Mouse (Mus musculus) forelimb bud, embryonic 11.5 days (tissue): ENCODE measurements around the gene Prr5.
"Not testable (repeated sequence)": the region's sequence is repeated elsewhere in the genome, so short reads cannot be mapped to it uniquely, and the experiment has no call there.

Experiments
- DNase-seq: peaks from one replicate; pipeline ENCODE4 v3.0.0-alpha.2; 2012; ENCODE audit warnings: low read depth, low spot score

The Prr5 gene

DNA sequence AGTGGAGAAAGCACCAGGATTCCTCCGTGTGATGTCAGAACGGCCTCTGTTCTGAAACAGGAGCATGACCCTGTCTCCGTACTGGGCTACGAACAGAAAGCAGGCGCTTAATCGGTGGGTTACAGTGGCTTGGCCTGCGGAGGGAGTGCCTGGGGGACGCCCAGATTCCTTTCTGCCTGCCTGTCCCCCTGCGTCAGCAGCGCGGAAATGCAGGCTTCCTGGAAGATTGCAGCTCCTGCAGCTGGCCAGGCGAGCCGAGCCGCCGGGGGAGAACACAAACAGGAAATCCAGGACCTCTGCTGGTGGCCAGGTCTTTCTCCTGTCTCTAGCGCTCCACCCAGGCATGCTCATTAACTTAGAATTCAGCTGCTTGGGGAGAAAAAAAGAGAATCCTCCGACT lies 45.3 kb downstream of the Prr5 start:
- peak; percentile 86 for DNase-seq

DNA sequence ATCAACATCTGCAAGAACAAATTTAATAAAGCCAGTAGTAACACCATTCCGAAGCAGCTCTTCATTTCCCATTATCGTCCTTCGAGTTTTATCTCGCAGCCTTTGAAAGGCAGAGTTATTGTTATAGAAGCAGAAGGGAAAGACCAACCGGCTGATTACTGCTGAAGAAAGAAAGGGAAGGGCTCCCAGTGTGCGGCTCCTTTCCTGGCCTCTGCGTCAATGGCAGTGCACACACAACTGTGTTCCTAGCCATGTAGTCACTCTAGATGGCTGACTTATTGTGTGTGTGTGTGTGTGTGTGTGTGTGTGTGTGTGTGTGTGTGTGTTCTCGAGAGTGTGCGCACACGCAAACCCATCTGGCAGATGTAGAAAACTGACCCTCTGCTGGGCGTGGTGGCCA lies 45.7 kb downstream of the Prr5 start:
- no peak for DNase-seq

DNA sequence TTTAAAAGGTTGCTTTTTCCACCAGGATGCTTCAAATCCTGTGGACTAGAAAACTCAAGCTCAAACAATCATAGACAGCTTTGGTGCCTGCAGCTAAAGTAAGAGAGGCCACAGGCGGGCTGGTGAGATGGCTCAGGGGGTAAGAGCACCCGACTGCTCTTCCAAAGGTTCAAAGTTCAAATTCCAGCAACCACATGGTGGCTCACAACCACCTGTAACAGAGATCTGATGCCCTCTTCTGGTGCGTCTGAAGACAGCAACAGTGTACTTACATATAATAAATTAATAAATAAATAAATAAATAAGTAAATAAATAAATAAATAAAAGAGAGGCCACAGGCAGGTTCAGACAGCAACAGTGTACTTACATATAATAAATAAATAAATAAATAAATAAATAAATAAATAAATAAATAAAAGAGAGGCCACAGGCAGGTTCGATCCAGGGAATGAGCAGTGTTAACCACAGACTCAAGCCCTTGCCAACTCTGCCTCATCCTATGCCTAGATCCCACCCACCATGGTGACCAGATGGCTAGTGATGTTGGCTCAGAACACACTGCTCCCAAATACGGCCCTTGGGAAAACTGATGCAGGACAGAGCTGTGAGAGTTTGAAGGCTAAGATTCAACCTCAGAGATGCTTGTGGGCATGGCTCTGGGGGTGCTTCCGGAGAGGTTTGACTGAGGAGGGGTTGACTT lies 48.3 kb downstream of the Prr5 start:
- DNase-seq, result not testable (repeated sequence)

DNA sequence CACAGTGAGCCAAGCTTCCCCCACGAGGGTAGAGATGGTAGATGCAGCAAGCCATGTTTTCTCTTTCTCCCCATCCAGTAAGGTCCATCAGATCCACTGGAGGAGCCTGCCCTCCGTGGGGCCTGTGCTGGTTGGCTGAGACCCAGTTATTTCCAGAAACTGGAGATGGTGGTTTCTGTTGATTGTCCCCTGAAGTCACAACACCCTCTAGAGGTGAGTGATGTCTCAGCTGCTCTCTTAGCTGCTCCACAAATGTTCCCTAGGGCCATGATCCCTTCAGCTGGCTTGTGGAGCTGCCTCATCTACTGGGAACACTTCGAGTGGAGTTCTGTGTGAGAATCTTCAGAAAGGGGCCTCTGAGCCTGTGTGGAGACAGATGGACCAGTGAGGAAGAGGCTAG lies 49.4 kb downstream of the Prr5 start:
- no peak for DNase-seq

DNA sequence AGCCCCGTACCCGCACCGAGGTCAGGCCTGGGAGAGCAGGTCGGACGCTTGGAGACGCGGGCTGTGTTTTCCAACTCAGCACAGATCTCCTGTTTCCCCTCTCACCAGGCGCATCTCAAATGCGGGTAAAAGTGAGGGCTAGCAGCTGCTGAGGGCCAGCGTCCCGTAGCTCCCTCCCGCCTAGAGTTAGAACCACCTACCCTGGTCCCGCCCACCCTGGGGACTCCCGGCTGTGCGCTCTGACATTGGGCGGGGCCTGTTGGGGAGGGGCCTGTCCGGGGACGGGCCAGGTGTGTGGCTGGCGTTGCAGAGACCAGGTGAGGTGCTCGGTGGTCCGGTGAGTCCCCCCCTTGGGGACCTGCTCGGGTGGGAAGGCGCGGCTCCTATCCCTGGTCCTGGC lies 50.4 kb downstream of the Prr5 start, which contains the start of gene Arhgap8:
Arhgap8 (plus strand) TSS at position 262 of the 400 bp plus-strand sequence.
- DNase-seq, result peak; percentile 35

DNA sequence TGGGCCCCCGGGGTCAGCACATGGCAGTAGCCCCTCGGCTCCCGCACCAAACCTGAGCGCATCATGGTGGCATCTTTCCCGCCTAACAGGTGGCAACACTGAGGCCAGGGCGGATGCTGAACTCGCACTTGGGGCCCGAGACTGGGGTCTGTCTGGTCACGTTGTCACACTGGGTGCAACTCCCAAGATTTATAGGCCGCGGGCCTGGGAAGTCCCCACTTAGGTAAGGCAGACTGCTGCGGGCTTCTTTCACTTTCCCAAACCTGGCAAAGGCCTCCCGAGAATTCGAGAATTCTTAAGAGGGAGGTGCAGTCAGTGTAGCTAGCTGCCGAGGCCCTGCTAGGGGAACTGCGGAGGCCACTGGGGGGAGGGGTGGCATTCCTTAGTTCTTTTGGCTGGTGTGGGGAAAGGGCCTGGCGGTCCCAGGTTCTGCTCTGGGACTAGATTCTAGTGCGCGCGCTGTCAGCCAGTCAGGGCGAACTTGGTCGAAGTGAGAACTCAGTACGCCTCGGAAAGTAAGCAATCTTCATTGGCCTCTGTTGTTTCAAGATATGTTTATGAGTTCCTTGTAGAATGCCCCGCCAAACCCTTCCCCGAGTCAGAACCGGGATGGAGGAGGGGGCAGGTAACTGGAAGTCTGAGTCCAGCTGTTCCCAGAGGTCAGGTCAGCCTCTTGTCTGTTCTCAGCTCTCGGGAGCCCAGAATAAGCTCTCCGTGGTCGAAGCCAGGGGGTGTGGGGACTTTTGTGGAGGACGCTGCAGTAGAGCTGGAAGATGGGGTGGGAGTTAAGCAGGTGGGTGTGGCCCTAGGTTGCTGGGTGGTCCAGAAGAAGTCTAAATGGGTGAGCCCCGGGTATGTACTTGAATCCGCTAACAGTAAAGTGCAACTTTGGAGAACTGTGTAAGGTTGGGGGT lies 51.1 kb downstream of the Prr5 start:
- DNase-seq, result peak; percentile 77

DNA sequence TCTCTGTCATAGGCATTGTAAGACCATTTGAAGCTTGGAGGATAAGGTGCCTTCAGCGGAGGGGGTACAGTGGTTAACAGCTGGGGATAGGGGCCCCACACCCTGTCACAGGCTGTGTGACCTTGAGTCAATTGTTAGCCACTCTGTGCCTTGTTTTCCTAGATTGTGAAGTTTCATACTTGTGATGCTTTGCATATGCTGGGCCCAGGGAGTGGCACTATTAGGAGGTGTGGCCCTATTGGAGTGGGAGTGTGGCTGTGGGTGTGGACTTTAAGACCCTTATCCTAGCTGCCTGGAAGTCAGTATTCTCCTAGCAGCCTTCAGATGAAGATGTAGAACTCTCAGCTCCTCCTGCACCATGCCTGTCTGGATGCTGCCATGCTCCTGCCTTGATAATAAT lies 54.2 kb downstream of the Prr5 start:
- not testable (repeated sequence) for DNase-seq

DNA sequence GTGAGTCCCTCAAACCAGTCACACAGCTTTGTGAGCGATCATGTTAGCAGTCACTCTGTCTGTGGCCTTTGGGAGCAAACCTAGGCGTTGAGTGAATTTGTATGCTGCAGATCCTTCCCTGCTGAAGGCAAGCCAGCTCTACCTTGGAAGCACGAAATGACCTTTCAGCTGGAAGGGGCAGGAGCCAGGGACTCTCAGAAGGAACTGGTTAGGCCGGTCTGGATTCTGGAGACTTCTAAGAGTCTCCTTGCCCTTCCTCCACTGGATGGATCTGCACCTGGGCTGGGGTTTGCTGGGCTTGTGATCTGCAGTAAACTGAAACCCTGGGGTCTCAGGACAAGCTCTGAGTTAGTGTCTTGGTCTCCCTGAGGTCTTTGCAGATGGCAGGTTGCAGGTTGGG lies 54.8 kb downstream of the Prr5 start:
- no peak for DNase-seq

DNA sequence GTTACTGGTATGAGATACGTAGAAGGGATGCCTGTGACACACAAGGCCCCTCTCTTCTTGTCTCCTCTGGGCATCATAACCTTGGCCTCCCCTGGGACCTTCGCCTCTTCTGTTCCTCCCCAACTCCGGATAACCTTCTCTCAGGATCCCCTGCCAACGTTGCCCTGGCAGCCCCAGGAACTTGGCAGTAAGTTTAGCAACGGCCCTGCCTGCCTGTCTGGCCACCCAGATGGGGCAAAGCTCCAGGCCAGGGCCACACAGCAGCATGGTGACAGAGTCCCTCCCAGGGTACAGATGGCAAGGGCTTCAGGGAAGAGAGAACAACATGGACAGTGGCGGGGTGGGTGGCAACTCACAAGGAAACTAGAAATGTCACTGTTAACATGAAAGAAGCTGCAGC lies 60.3 kb downstream of the Prr5 start:
- no peak for DNase-seq

DNA sequence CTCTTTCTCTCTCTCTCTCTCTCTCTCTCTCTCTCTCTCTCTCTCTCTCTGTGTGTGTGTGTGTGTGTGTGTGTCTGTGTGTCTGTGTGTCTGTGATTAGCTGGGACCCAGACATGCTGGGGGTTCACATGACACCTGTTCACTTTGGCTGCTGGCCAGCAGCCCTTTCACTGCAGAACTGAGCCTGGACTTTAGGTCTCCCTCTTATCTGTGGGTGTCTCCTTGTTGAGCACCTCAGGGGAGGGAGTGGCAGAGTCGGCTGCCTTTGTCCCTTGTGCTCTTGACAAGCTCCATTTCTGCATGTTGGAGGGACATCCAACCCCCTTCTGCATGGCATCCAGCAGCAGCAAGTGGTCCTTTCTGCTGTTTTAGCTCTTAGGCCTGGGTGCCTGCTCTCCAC lies 61.5 kb downstream of the Prr5 start:
- DNase-seq, result no peak

DNA sequence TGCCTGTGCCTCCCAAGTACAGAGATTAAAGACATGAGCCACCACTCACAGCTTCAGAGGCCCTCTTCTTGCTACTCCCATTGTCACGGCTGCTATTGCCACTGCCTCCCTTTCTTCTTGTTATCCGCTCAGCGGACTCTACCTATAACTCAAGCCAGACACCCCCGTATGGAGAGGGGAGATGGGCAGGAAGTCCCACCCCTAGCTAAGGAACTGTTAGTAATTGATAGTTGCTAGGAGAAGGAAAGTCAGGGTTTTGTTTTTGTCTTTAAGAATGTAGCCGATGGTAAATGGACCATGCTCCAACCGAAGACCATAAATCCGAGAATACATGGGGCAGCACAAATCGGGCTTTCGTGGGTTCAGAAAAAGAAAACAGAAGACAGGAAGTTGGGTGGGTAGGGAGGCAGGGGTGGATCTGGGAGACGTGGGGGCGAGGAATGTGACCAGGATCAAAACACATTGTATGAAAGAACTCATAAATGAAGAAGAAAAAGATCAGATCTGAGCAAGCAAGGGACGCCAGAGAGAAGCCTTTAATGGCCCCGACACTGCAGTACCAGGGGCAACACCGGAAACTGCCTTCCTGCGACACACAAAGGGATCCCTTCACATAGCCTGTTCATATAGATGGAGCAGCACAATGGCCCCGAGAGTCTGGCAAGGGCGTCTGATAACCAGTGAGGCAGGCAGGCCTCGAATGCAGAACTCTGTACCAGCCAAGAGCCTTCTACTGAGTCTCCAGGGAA lies 62.4 kb downstream of the Prr5 start:
- no peak for DNase-seq

DNA sequence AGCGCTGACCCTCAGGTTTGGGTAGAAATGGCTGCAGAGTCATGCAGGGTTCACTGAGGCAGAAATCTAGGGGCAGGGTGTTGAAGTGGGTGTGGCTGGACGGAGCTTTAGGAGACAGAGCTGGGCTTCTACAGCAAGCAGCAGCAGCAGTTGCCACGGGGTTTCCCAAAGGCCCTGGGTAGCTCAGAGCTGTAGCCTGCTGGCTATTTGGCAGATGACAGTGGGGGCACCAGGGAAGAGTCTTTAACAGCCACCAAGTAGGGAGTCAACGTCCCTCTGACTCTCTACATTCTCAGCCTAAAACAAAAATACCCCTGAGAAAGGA lies 63.0 kb downstream of the Prr5 start:
- DNase-seq, result no peak

DNA sequence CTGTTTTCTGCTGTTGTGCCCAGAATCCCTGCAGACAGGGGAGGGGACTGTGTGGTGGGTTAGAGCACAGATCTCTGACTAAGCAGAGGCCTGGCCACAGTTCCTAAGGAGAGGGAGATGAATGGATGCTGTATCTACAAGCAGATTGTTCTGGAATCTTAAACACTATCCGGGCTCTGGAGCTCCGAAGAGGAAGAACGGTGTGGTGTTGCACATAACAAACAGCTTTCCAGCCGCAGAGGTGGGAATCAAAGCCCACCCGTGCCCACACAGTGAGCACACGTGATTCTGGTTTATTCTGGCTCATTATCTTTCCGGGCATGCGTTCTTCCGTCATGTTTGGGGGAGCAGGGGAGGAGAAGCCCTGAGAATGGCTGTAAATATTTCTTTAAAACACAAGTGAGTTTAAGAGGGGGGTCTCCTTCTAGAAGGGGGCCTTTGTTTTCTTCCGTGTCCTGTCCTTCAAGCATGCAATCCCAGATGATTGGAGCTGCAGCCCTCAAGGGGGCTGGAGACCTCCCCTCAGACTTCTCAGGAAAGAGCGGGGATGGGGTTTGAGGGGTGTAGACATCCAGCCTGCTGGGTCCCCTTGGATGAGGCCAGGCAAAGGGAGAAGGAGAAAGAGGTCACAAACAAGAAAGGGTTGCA lies 67.0 kb downstream of the Prr5 start:
- no peak for DNase-seq

DNA sequence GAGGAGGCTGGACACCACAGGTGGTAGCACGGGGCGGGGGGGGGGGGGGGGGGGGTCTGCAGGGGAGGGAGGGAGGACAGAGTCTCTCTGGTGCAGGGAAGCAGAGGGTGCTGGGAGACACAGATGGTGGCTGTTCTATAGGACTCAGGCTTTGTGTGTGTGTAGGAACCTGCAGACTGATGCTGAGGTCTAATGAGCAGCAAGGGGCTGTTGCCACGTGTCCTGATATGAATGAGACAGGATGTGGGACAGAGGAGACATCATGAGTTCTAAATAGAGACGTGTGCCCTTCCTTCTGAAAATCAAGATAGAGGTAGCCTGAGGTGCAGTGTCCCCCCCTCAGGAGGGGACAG lies 67.5 kb downstream of the Prr5 start:
- DNase-seq, result no peak

DNA sequence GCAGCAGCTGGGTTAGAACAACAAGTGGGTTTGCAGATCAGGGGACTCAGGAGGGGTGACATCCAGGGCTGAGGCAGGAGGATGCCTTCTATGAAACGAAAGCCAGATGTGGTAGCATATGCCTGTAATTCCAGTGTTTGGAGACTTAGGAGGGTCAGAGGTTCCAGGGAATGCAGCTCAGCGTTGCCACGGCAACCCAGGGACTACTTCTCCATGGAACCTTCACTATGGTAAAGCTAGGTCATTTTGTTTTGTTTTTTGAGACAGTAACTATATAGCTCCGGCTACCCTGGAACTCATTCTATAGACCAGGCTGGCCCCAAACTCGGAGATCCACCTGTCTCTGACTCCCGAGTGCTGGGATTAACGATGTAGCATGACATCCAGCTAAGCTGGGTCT lies 68.8 kb downstream of the Prr5 start:
- DNase-seq, result no peak

DNA sequence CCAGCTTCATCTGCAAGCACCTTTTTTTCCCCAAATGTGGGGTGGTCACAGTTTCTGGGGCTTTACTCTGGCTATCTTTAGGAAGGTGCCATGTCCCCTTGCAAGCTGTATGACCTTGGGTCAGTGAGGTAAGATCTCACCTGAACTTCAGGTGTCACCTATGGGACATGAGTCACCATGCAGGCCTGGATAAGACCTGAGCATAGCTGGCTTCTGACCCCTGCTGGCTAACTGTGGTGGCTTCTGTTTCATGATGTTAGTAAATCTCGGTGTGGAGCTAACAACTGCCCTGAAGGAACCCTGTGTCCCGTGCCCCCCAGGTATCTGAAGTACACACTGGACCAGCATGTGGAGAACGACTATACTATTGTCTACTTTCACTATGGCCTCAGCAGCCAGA lies 72.2 kb downstream of the Prr5 start:
- DNase-seq, result no peak

DNA sequence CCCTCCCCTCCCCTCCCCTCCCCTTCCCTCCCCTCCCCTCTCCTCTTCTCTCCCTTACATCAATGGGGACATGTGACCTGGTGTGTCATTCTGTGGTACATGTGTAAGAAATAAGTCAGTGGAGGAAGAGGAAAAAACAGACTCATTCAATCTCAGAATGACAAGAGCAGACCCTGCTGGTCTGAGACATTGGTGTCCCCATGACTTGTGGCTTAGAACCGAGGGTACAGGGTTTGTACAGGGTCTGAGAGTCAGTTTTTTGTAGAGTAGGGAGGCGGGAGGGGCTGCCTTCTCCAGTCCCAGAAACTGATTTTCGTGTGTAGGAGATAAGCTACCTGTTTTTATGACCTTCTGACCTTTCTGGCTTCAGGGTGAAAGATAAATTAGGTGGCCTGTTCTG lies 73.9 kb downstream of the Prr5 start:
- DNase-seq, result no peak

DNA sequence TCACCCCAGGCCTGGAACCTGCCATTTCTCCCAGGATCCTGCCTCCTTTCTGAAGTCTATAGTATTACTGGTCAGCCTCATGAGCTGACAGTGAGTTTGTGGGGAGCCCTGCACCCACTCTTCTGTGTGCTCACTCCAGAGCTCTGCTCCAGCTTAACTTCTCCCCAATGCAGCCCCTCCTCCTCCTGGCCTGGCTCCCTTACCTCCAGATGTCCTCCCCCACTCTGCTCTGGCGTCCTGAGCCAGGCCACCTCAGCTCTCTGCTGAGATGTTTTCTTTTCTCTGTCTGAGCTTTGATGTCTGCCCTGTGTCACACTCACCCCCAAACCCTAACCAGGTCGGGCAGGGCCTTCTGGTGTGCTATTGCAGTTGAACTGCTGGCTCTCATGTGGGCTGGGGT lies 74.9 kb downstream of the Prr5 start:
- no peak for DNase-seq

DNA sequence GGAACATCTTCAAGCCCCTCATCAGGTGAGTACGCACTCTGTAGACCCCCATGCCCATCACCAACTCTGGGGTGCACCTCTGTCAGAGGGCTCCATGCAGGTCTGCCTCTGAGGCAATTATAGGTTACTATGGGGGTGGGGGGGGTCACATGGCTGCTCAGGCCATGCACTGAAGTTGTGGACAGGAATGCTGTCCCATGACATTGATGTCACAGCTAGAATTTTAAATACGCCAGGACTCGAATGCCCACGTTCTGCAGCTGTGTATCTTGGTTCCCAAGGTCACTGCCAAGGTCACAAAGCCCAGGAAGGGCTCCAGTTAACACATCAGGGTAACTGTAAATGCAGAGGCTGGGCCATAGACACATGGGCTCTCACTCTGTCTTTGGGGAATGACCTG lies 76.4 kb downstream of the Prr5 start:
- DNase-seq, result no peak
